Mouse (Mus musculus): Measurements from ENCODE around the gene Fnip2. TPM values are rescaled to one million over a fixed set of nuclear protein-coding genes. Genes with fewer than 3 reads are reported as not detected.

Gene Fnip2
- polyA plus RNA-seq, 1 experiment from 2014 or later: 6.2 TPM

- Histone ChIP-seq H3K4me2 (no peak overlapping the region), H3K36me3 (ENCODE audit: control insufficient read depth, insufficient read depth, low read length) (no peaks in the 10 kb centered on the region), H3K27ac (ENCODE audit: low read depth, low read length) (peak overlapping the region; percentile 54; the same call in 1 of the 2 replicates), H3K9ac (ENCODE audit: low read depth, low read length) (no peak overlapping the region), H3K27me3 (ENCODE audit: control insufficient read depth, insufficient read depth, low read length) (no peaks in the 10 kb centered on the region), H3K4me1 (ENCODE audit: control insufficient read depth, insufficient read depth, low read length) (peaks cover 24% of the 10 kb centered on the region), H3K4me3 (ENCODE audit: low read depth, low read length) (no peak overlapping the region), H3K9me3 (replicated peaks; ENCODE audit: control insufficient read depth, low read length) (no peaks in the 10 kb centered on the region)
- 77% methylated on average over 3 of the region's 3 CpGs for WGBS (ENCODE audit: insufficient replicate concordance)
- no peak for ATAC-seq (replicated peaks; ENCODE audit: insufficient number of reproducible peaks, low FRiP score, low TSS enrichment)
These were observed 40.1 kb downstream of the Fnip2 start for GRCm38 (mm10) chr3:79527521-79527920.

GRCm38 (mm10) chr3:79523349-79523748, 44.2 kb downstream of the Fnip2 start:
- ATAC-seq (replicated peaks; ENCODE audit: insufficient number of reproducible peaks, low FRiP score, low TSS enrichment): no peak
- no peaks in the 10 kb centered on the region for H3K27me3 ChIP-seq (ENCODE audit: control insufficient read depth, insufficient read depth, low read length)
- no peak overlapping the region for H3K4me2 ChIP-seq
- peaks cover 21% of the 10 kb centered on the region for H3K4me1 ChIP-seq (ENCODE audit: control insufficient read depth, insufficient read depth, low read length)
- 79% methylated on average over 4 of the region's 4 CpGs for WGBS (ENCODE audit: insufficient replicate concordance)
- no peaks in the 10 kb centered on the region for H3K36me3 ChIP-seq (ENCODE audit: control insufficient read depth, insufficient read depth, low read length)
- H3K4me3 ChIP-seq (ENCODE audit: low read depth, low read length): no peak overlapping the region
- H3K9me3 ChIP-seq (replicated peaks; ENCODE audit: control insufficient read depth, low read length): no peaks in the 10 kb centered on the region
- no peak overlapping the region for H3K9ac ChIP-seq (ENCODE audit: low read depth, low read length)
- H3K27ac ChIP-seq (ENCODE audit: low read depth, low read length): no peak overlapping the region

- Histone ChIP-seq H3K4me3 (ENCODE audit: low read depth, low read length) (no peak overlapping the region), H3K4me2 (peak overlapping the region; percentile 44; the same call in 1 of the 2 replicates), H3K36me3 (ENCODE audit: control insufficient read depth, insufficient read depth, low read length) (no peaks in the 10 kb centered on the region), H3K9ac (ENCODE audit: low read depth, low read length) (no peak overlapping the region), H3K4me1 (ENCODE audit: control insufficient read depth, insufficient read depth, low read length) (peaks cover 27% of the 10 kb centered on the region), H3K9me3 (replicated peaks; ENCODE audit: control insufficient read depth, low read length) (no peaks in the 10 kb centered on the region), H3K27ac (ENCODE audit: low read depth, low read length) (peak overlapping the region; percentile 62), H3K27me3 (ENCODE audit: control insufficient read depth, insufficient read depth, low read length) (no peaks in the 10 kb centered on the region)
- 33% methylated on average over 9 of the region's 9 CpGs for whole genome bisulfite sequencing (ENCODE audit: insufficient replicate concordance)
- ATAC-seq (replicated peaks; ENCODE audit: insufficient number of reproducible peaks, low FRiP score, low TSS enrichment): no peak
These were observed 47.7 kb downstream of the Fnip2 start for GRCm38 (mm10) chr3:79519862-79520261.

- Histone ChIP-seq H3K4me2 (peak overlapping the region; percentile 44), H3K27ac (ENCODE audit: low read depth, low read length) (peak overlapping the region; percentile 62), H3K9ac (ENCODE audit: low read depth, low read length) (peak overlapping the region; percentile 49), H3K27me3 (ENCODE audit: control insufficient read depth, insufficient read depth, low read length) (no peaks in the 10 kb centered on the region), H3K9me3 (replicated peaks; ENCODE audit: control insufficient read depth, low read length) (no peaks in the 10 kb centered on the region), H3K36me3 (ENCODE audit: control insufficient read depth, insufficient read depth, low read length) (no peaks in the 10 kb centered on the region), H3K4me1 (ENCODE audit: control insufficient read depth, insufficient read depth, low read length) (peaks cover 31% of the 10 kb centered on the region), H3K4me3 (ENCODE audit: low read depth, low read length) (no peak overlapping the region)
- 16% methylated on average over 13 of the region's 13 CpGs for WGBS (ENCODE audit: insufficient replicate concordance)
- ATAC-seq (replicated peaks; ENCODE audit: insufficient number of reproducible peaks, low FRiP score, low TSS enrichment): peak; percentile 74
These were observed 48.7 kb downstream of the Fnip2 start for GRCm38 (mm10) chr3:79518761-79519527.

GRCm38 (mm10) chr3:79517884-79518591, 49.6 kb downstream of the Fnip2 start:
- Histone ChIP-seq H3K4me3 (ENCODE audit: low read depth, low read length) (no peak overlapping the region), H3K9ac (ENCODE audit: low read depth, low read length) (no peak overlapping the region), H3K4me2 (no peak overlapping the region), H3K4me1 (ENCODE audit: control insufficient read depth, insufficient read depth, low read length) (peaks cover 31% of the 10 kb centered on the region), H3K36me3 (ENCODE audit: control insufficient read depth, insufficient read depth, low read length) (no peaks in the 10 kb centered on the region), H3K9me3 (replicated peaks; ENCODE audit: control insufficient read depth, low read length) (no peaks in the 10 kb centered on the region), H3K27ac (ENCODE audit: low read depth, low read length) (no peak overlapping the region), H3K27me3 (ENCODE audit: control insufficient read depth, insufficient read depth, low read length) (no peaks in the 10 kb centered on the region)
- no peak for ATAC-seq (replicated peaks; ENCODE audit: insufficient number of reproducible peaks, low FRiP score, low TSS enrichment)
- 76% methylated on average over 17 of the region's 17 CpGs for WGBS (ENCODE audit: insufficient replicate concordance)

- Histone ChIP-seq H3K4me3 (ENCODE audit: low read depth, low read length) (no peak overlapping the region), H3K4me1 (ENCODE audit: control insufficient read depth, insufficient read depth, low read length) (peaks cover 31% of the 10 kb centered on the region), H3K27ac (ENCODE audit: low read depth, low read length) (no peak overlapping the region), H3K4me2 (no peak overlapping the region), H3K27me3 (ENCODE audit: control insufficient read depth, insufficient read depth, low read length) (no peaks in the 10 kb centered on the region), H3K9me3 (replicated peaks; ENCODE audit: control insufficient read depth, low read length) (no peaks in the 10 kb centered on the region), H3K9ac (ENCODE audit: low read depth, low read length) (no peak overlapping the region; the same call in 1 of the 2 replicates), H3K36me3 (ENCODE audit: control insufficient read depth, insufficient read depth, low read length) (no peaks in the 10 kb centered on the region)
- WGBS (ENCODE audit: insufficient replicate concordance): 86% methylated on average over 4 of the region's 4 CpGs
- no peak for ATAC-seq (replicated peaks; ENCODE audit: insufficient number of reproducible peaks, low FRiP score, low TSS enrichment)
These were observed 50.6 kb downstream of the Fnip2 start for GRCm38 (mm10) chr3:79516958-79517357.

- Histone ChIP-seq H3K4me2 (peak overlapping the region; percentile 38), H3K4me1 (ENCODE audit: control insufficient read depth, insufficient read depth, low read length) (peaks cover 31% of the 10 kb centered on the region), H3K9me3 (replicated peaks; ENCODE audit: control insufficient read depth, low read length) (no peaks in the 10 kb centered on the region), H3K27ac (ENCODE audit: low read depth, low read length) (peak overlapping the region; percentile 41; the same call in 1 of the 2 replicates), H3K27me3 (ENCODE audit: control insufficient read depth, insufficient read depth, low read length) (no peaks in the 10 kb centered on the region), H3K36me3 (ENCODE audit: control insufficient read depth, insufficient read depth, low read length) (no peaks in the 10 kb centered on the region), H3K4me3 (ENCODE audit: low read depth, low read length) (peak overlapping the region; percentile 6; the same call in 1 of the 2 replicates), H3K9ac (ENCODE audit: low read depth, low read length) (peak overlapping the region; percentile 22; the same call in 1 of the 2 replicates)
- peak; percentile 46; the same call in 1 of the 2 replicates for ATAC-seq (replicated peaks; ENCODE audit: insufficient number of reproducible peaks, low FRiP score, low TSS enrichment)
- WGBS (ENCODE audit: insufficient replicate concordance): 51% methylated on average over 14 of the region's 14 CpGs
These were observed 51.3 kb downstream of the Fnip2 start for GRCm38 (mm10) chr3:79516099-79516920.

GRCm38 (mm10) chr3:79514304-79514703, 53.3 kb downstream of the Fnip2 start:
- H3K4me3 ChIP-seq (ENCODE audit: low read depth, low read length): no peak overlapping the region
- H3K36me3 ChIP-seq (ENCODE audit: control insufficient read depth, insufficient read depth, low read length): no peaks in the 10 kb centered on the region
- H3K4me1 ChIP-seq (ENCODE audit: control insufficient read depth, insufficient read depth, low read length): peaks cover 20% of the 10 kb centered on the region
- H3K9ac ChIP-seq (ENCODE audit: low read depth, low read length): no peak overlapping the region
- no peaks in the 10 kb centered on the region for H3K9me3 ChIP-seq (replicated peaks; ENCODE audit: control insufficient read depth, low read length)
- no peak overlapping the region for H3K4me2 ChIP-seq
- ATAC-seq (replicated peaks; ENCODE audit: insufficient number of reproducible peaks, low FRiP score, low TSS enrichment): no peak
- H3K27ac ChIP-seq (ENCODE audit: low read depth, low read length): no peak overlapping the region
- no peaks in the 10 kb centered on the region for H3K27me3 ChIP-seq (ENCODE audit: control insufficient read depth, insufficient read depth, low read length)
- WGBS (ENCODE audit: insufficient replicate concordance): 86% methylated on average over 2 of the region's 2 CpGs
